Mouse (Mus musculus): ENCODE data around the gene Zfp683. TPM values are rescaled to one million over a fixed set of nuclear protein-coding genes. Genes with fewer than 3 reads are reported as not detected.
A peak's percentile ranks its signal among the peaks of the same experiment; 100 is the strongest.

The Zfp683 gene
- polyA plus RNA-seq, 1 experiment from 2014 or later = not detected

DNA sequence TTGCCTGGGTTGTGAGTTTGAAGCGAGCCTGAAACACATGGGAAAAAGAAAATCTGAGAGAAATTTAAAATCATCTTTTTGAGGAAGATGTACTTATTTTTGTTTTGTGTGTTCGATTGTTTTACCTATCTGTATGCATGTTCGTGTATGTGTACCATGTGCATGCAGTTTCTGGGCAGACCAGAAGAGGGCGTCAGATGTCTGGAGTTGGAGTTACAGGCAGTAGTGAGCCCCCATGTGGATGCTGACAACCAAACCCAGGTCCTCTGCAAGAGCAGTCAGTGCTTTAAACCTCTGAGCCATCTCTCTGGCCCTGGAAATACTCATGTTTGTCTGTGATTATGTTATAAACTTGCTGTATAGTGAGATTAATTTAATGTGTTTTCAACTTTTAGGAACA, 31.4 kb downstream of the Zfp683 start:
- H3K9ac ChIP-seq (replicated peaks) = no peak overlapping the region

GRCm38 (mm10) chr4:134087412-134087811, 33.8 kb downstream of the Zfp683 start:
- 0 out of 2 replicates have a peak, but pooled peaks cover 4% of the 10 kb centered on the region for H3K9me3 ChIP-seq (ENCODE audit: low read length)
- TF ChIP-seq CTCF (IDR thresholded peaks at IDR 0.05; ENCODE audit: low read depth) (peak; percentile 91), EP300 (IDR thresholded peaks at IDR 0.05; ENCODE audit: low read depth) (no peak)
- H3K4me2 ChIP-seq (ENCODE audit: low read depth, low read length) = no peak overlapping the region
- H3K27ac ChIP-seq (ENCODE audit: low read depth) = no peak overlapping the region
- peaks cover under 1% of the 10 kb centered on the region for H3K4me1 ChIP-seq (ENCODE audit: insufficient read depth)
- ATAC-seq (peak; percentile 64), DNase-seq (peak; percentile 70)
- no peak overlapping the region for H3K4me3 ChIP-seq (ENCODE audit: low read depth, low read length)
- 19% methylated on average over 7 of the region's 7 CpGs for WGBS (ENCODE audit: insufficient replicate concordance)
- no peaks in the 10 kb centered on the region for H3K27me3 ChIP-seq (ENCODE audit: insufficient read depth, low read length)
- no peaks in the 10 kb centered on the region for H3K36me3 ChIP-seq (replicated peaks; ENCODE audit: insufficient read depth, low read length)
- no peak overlapping the region for H3K9ac ChIP-seq (replicated peaks)

More for the DNA sequence above, 31.4 kb downstream of the Zfp683 start:
- Histone ChIP-seq H3K36me3 (replicated peaks; ENCODE audit: insufficient read depth, low read length) (no peaks in the 10 kb centered on the region), H3K4me3 (ENCODE audit: low read depth, low read length) (no peak overlapping the region), H3K27me3 (ENCODE audit: insufficient read depth, low read length) (no peaks in the 10 kb centered on the region), H3K27ac (ENCODE audit: low read depth) (no peak overlapping the region), H3K4me2 (ENCODE audit: low read depth, low read length) (no peak overlapping the region), H3K9me3 (ENCODE audit: low read length) (0 out of 2 replicates have a peak, but pooled peaks cover 4% of the 10 kb centered on the region), H3K4me1 (ENCODE audit: insufficient read depth) (peaks cover 13% of the 10 kb centered on the region)
- TF ChIP-seq CTCF (IDR thresholded peaks at IDR 0.05; ENCODE audit: low read depth) (peak; percentile 33; the same call in 1 of the 2 replicates), EP300 (IDR thresholded peaks at IDR 0.05; ENCODE audit: low read depth) (no peak)
- ATAC-seq (no peak), DNase-seq (no peak)
- WGBS (ENCODE audit: insufficient replicate concordance) = 83% methylated on average over 4 of the region's 4 CpGs

GRCm38 (mm10) chr4:134089029-134089428, 35.4 kb downstream of the Zfp683 start:
- 0 out of 2 replicates have a peak, but pooled peaks cover 4% of the 10 kb centered on the region for H3K9me3 ChIP-seq (ENCODE audit: low read length)
- 65% methylated on average over 9 of the region's 9 CpGs for WGBS (ENCODE audit: insufficient replicate concordance)
- no peaks in the 10 kb centered on the region for H3K4me1 ChIP-seq (ENCODE audit: insufficient read depth)
- no peak overlapping the region for H3K9ac ChIP-seq (replicated peaks)
- no peaks in the 10 kb centered on the region for H3K36me3 ChIP-seq (replicated peaks; ENCODE audit: insufficient read depth, low read length)
- H3K27ac ChIP-seq (ENCODE audit: low read depth) = no peak overlapping the region
- DNase-seq = no peak
- H3K4me3 ChIP-seq (ENCODE audit: low read depth, low read length) = no peak overlapping the region
- no peaks in the 10 kb centered on the region for H3K27me3 ChIP-seq (ENCODE audit: insufficient read depth, low read length)
- TF ChIP-seq CTCF (IDR thresholded peaks at IDR 0.05; ENCODE audit: low read depth) (no peak), EP300 (IDR thresholded peaks at IDR 0.05; ENCODE audit: low read depth) (no peak)
- H3K4me2 ChIP-seq (ENCODE audit: low read depth, low read length) = no peak overlapping the region
- ATAC-seq = peak; percentile 76

DNA sequence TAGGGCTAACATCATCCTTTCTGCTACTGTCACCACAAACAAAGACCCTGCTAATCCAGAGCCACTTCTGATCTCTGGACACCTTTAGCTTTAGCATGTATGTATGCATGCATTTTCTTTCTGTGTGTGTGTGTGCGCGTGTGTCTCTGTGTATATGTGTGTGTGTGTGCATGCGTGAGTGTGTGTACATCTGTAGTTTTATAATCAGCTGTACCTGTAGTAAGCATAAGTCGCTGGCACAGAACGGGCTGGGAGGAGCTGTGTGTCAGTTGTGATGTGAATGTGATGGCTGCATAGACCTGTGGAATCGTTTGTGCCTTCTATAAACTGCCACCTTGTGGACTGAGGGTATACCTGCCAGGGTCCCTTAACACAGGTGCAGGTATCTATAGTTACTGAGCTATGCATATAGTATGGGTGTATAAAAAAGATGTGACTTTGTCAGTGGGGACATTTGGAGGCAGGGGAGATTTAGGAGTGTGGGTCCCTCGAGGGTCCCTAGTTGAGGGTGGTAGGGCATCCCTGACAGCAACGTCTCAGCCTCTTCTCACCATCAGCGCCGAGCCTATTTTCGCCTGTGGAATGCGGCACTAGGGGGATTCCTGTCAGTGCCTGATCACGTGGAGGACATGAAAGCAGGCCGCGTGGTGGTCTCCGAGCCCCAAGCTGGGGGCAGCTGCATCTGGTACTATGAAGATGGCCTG, 37.0 kb downstream of the Zfp683 start:
- H3K4me1 ChIP-seq (ENCODE audit: insufficient read depth) = 0 out of 2 replicates have a peak, but pooled peaks cover 4% of the 10 kb centered on the region
- no peak for ATAC-seq

GRCm38 (mm10) chr4:134091225-134091529, 37.5 kb downstream of the Zfp683 start:
- no peak overlapping the region for H3K9ac ChIP-seq (replicated peaks)
- 0 out of 2 replicates have a peak, but pooled peaks cover 4% of the 10 kb centered on the region for H3K4me1 ChIP-seq (ENCODE audit: insufficient read depth)
- H3K9me3 ChIP-seq (ENCODE audit: low read length) = no peaks in the 10 kb centered on the region
- H3K4me3 ChIP-seq (ENCODE audit: low read depth, low read length) = no peak overlapping the region
- no peaks in the 10 kb centered on the region for H3K36me3 ChIP-seq (replicated peaks; ENCODE audit: insufficient read depth, low read length)
- H3K4me2 ChIP-seq (ENCODE audit: low read depth, low read length) = no peak overlapping the region
- no peak for DNase-seq
- no peak for TF ChIP-seq CTCF (IDR thresholded peaks at IDR 0.05; ENCODE audit: low read depth)
- TF ChIP-seq EP300 (IDR thresholded peaks at IDR 0.05; ENCODE audit: low read depth) = no peak
- no peaks in the 10 kb centered on the region for H3K27me3 ChIP-seq (ENCODE audit: insufficient read depth, low read length)
- ATAC-seq = no peak
- 73% methylated on average over 6 of the region's 6 CpGs for WGBS (ENCODE audit: insufficient replicate concordance)
- no peak overlapping the region for H3K27ac ChIP-seq (ENCODE audit: low read depth)

More for the DNA sequence above, 37.0 kb downstream of the Zfp683 start:
- Histone ChIP-seq H3K27ac (ENCODE audit: low read depth) (no peak overlapping the region), H3K9ac (replicated peaks) (no peak overlapping the region), H3K27me3 (ENCODE audit: insufficient read depth, low read length) (no peaks in the 10 kb centered on the region), H3K36me3 (replicated peaks; ENCODE audit: insufficient read depth, low read length) (no peaks in the 10 kb centered on the region), H3K4me2 (ENCODE audit: low read depth, low read length) (no peak overlapping the region), H3K9me3 (ENCODE audit: low read length) (no peaks in the 10 kb centered on the region), H3K4me3 (ENCODE audit: low read depth, low read length) (no peak overlapping the region)
- TF ChIP-seq CTCF (IDR thresholded peaks at IDR 0.05; ENCODE audit: low read depth) (no peak), EP300 (IDR thresholded peaks at IDR 0.05; ENCODE audit: low read depth) (no peak)
- 80% methylated on average over 16 of the region's 16 CpGs for WGBS (ENCODE audit: insufficient replicate concordance)
- DNase-seq = no peak

DNA sequence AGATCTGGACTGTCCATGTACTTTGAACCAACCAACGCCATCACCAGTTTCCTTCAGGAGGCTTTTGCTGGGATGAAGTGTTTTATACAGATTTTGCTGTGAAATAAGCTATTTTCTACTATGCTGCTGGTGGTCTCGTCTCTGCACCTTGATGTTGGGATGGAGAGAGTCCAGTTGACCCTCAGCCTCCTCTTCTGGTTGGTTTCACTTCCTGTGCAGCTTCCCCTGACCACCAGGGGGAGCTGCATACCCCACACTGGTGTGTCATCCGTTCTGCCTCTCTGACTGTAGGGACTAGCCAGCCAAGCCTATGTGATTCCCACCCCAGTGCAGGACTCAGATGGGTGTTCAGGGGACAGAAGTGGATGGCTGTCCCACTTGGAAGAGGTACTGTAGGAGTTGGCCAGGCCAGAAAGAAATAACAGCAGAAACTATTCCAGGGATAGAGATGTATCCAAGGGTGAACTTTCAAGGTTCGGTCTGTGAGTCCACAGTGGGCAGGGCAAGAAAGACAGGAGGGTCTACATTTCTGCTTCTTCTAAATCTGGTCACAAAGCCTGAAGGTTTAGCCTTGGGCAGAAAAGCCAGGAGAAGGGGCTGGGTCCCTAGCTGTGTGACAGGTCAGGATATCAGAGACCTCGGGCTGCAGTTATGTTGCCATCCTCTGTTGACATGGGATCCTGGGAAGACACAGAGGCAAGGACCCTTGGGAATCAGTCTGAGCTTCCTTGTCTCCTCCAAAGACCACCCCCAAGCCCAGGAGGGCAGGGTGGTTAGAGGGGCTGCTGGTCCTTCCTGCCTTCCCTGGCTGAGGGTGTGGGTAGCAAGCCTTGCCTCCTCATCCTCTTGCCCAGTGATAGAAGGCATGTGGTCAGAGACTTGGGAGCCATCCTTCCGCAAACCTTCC, 39.0 kb downstream of the Zfp683 start:
- Histone ChIP-seq H3K4me1 (ENCODE audit: insufficient read depth) (peaks cover 9% of the 10 kb centered on the region), H3K36me3 (replicated peaks; ENCODE audit: insufficient read depth, low read length) (no peaks in the 10 kb centered on the region), H3K4me2 (ENCODE audit: low read depth, low read length) (peak overlapping the region; percentile 59), H3K27me3 (ENCODE audit: insufficient read depth, low read length) (no peaks in the 10 kb centered on the region), H3K4me3 (ENCODE audit: low read depth, low read length) (peak overlapping the region; percentile 43), H3K9me3 (ENCODE audit: low read length) (no peaks in the 10 kb centered on the region), H3K27ac (ENCODE audit: low read depth) (no peak overlapping the region), H3K9ac (replicated peaks) (no peak overlapping the region)
- TF ChIP-seq EP300 (IDR thresholded peaks at IDR 0.05; ENCODE audit: low read depth) = no peak
- TF ChIP-seq CTCF (IDR thresholded peaks at IDR 0.05; ENCODE audit: low read depth) = peak; percentile 96
- ATAC-seq (no peak), DNase-seq (peak; percentile 80)
- 62% methylated on average over 6 of the region's 6 CpGs for WGBS (ENCODE audit: insufficient replicate concordance)

All from liver, postnatal 0 days (tissue).